Mouse (Mus musculus): ENCODE data around the gene Copb1. TPM values are rescaled to one million over a fixed set of nuclear protein-coding genes. Genes with fewer than 3 reads are reported as not detected.

Copb1 gene
- polyA plus RNA-seq, 1 experiment from 2014 or later, result 122 TPM

GRCm38 (mm10) chr7:114233980-114234379 is 20.5 kb downstream of the Copb1 start:
- no peak overlapping the region for H3K9ac ChIP-seq (ENCODE audit: low read depth, low read length)
- no peak for DNase-seq (ENCODE audit: low spot score)
- no peak for ATAC-seq (ENCODE audit: low FRiP score)
- no peak overlapping the region for H3K27ac ChIP-seq (ENCODE audit: low read depth, low read length)
- H3K4me1 ChIP-seq (replicated peaks; ENCODE audit: control insufficient read depth, insufficient read depth, low read length), result no peaks in the 10 kb centered on the region
- no peak overlapping the region for H3K4me3 ChIP-seq (ENCODE audit: low read depth, low read length)
- no peak overlapping the region for H3K4me2 ChIP-seq (replicated peaks; ENCODE audit: low read depth, low read length)
- H3K9me3 ChIP-seq (ENCODE audit: control insufficient read depth, low read length), result no peaks in the 10 kb centered on the region
- 89% methylated on average over 7 of the region's 7 CpGs for whole genome bisulfite sequencing
- H3K36me3 ChIP-seq (ENCODE audit: control insufficient read depth, insufficient read depth, low read length), result peaks cover 9% of the 10 kb centered on the region; the same call in 1 of the 2 replicates
- no peaks in the 10 kb centered on the region for H3K27me3 ChIP-seq (ENCODE audit: control insufficient read depth, insufficient read depth, low read length)

DNA sequence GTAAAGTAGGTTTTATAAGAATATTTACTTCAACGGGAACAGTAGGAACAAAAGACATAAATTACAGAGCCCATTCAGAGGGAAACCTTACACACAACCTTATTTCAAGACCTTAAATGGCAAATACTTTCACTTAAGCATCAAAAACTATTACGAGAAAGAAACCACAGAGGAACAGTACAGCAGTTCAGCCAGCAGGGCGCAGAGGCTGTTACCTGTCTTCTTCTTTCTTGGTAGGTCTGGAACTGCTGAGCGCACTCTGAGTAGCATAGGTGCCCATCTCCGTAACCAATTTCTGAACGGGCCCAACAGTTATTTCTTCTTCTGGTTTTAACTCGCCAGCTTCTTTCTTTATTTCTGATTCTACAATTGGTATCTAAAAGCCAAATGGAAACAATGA is 21.5 kb downstream of the Copb1 start:
- 92% methylated on average over 7 of the region's 7 CpGs for WGBS
- H3K27me3 ChIP-seq (ENCODE audit: control insufficient read depth, insufficient read depth, low read length), result no peaks in the 10 kb centered on the region
- no peak overlapping the region for H3K4me2 ChIP-seq (replicated peaks; ENCODE audit: low read depth, low read length)
- H3K9me3 ChIP-seq (ENCODE audit: control insufficient read depth, low read length), result no peaks in the 10 kb centered on the region
- no peaks in the 10 kb centered on the region for H3K4me1 ChIP-seq (replicated peaks; ENCODE audit: control insufficient read depth, insufficient read depth, low read length)
- DNase-seq (ENCODE audit: low spot score), result no peak
- no peak overlapping the region for H3K4me3 ChIP-seq (ENCODE audit: low read depth, low read length)
- no peak overlapping the region for H3K27ac ChIP-seq (ENCODE audit: low read depth, low read length)
- peaks cover 9% of the 10 kb centered on the region; the same call in 1 of the 2 replicates for H3K36me3 ChIP-seq (ENCODE audit: control insufficient read depth, insufficient read depth, low read length)
- ATAC-seq (ENCODE audit: low FRiP score), result no peak
- H3K9ac ChIP-seq (ENCODE audit: low read depth, low read length), result no peak overlapping the region

DNA sequence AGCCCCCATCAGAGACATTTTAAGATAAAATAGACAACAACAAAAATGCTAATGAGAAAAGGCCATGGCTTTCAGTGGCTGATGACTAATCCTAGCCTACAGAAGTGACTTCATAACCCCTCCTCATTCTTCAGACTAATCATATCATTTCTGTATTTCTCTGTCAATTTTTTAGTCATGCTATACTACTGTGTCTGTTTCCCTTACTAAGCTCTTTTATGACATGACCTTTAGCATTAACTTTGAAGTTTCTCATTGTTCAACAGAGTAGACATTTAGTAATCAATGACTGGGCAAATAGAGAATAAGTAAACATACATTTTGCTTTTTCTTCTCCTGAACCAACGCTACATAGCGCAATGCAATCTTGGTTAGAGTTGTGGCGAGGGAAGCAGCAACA is 22.7 kb downstream of the Copb1 start:
- Histone ChIP-seq H3K9me3 (ENCODE audit: control insufficient read depth, low read length) (no peaks in the 10 kb centered on the region), H3K27me3 (ENCODE audit: control insufficient read depth, insufficient read depth, low read length) (no peaks in the 10 kb centered on the region), H3K4me1 (replicated peaks; ENCODE audit: control insufficient read depth, insufficient read depth, low read length) (no peaks in the 10 kb centered on the region), H3K4me3 (ENCODE audit: low read depth, low read length) (no peak overlapping the region), H3K36me3 (ENCODE audit: control insufficient read depth, insufficient read depth, low read length) (peaks cover 7% of the 10 kb centered on the region; the same call in 1 of the 2 replicates), H3K4me2 (replicated peaks; ENCODE audit: low read depth, low read length) (no peak overlapping the region), H3K27ac (ENCODE audit: low read depth, low read length) (no peak overlapping the region), H3K9ac (ENCODE audit: low read depth, low read length) (no peak overlapping the region)
- DNase-seq (ENCODE audit: low spot score), result no peak
- ATAC-seq (ENCODE audit: low FRiP score), result no peak
- 95% methylated on average over 3 of the region's 3 CpGs for WGBS

DNA sequence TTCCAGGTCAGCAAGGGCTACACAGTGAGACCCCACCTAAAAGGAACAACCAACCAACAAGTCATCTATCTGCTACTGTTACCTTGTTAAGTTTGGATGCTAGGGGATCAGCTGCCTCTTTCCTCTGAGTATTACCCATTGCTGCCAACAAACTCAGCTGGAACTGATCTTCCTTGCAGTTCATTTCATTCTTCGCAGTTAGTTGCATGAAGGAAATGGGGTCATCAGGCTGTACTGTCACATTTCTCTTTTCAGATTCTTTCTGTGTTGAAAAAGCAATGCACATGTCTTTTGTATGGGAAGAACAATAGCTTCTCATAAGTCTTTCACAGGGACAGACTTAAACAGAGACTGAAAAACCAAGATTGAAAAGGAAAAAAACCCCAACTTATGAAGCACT is 28.0 kb downstream of the Copb1 start:
- Histone ChIP-seq H3K4me1 (replicated peaks; ENCODE audit: control insufficient read depth, insufficient read depth, low read length) (no peaks in the 10 kb centered on the region), H3K27ac (ENCODE audit: low read depth, low read length) (no peak overlapping the region), H3K36me3 (ENCODE audit: control insufficient read depth, insufficient read depth, low read length) (no peaks in the 10 kb centered on the region; the same call in 1 of the 2 replicates), H3K4me2 (replicated peaks; ENCODE audit: low read depth, low read length) (no peak overlapping the region), H3K9ac (ENCODE audit: low read depth, low read length) (no peak overlapping the region), H3K4me3 (ENCODE audit: low read depth, low read length) (no peak overlapping the region), H3K9me3 (ENCODE audit: control insufficient read depth, low read length) (no peaks in the 10 kb centered on the region), H3K27me3 (ENCODE audit: control insufficient read depth, insufficient read depth, low read length) (no peaks in the 10 kb centered on the region)
- DNase-seq (ENCODE audit: low spot score) (no peak), ATAC-seq (ENCODE audit: low FRiP score) (no peak)
- WGBS, result 91% methylated on average over 1 of the region's 1 CpGs

DNA sequence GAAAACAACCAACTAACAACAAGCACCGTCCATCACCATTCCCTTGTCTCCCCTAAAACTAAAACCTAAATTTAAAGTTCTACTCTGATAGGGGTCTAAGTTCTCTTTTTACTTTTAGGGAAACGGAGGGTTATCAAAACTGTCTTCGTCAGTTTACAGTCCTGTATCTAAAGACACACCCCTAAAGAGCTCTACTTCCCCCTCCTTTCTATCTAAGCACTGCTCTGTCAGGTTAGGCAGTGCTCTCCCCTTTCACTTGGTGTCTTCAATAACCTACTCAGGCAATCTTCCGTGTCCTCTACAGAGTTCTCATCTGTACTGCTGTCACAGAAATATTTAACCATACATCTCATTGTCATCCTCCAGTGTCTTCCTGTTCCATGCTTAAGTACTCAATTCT is 34.1 kb downstream of the Copb1 start:
- no peaks in the 10 kb centered on the region for H3K27me3 ChIP-seq (ENCODE audit: control insufficient read depth, insufficient read depth, low read length)
- ATAC-seq (ENCODE audit: low FRiP score) (no peak), DNase-seq (ENCODE audit: low spot score) (no peak)
- H3K4me2 ChIP-seq (replicated peaks; ENCODE audit: low read depth, low read length), result no peak overlapping the region
- whole genome bisulfite sequencing, result 94% methylated on average over 4 of the region's 4 CpGs
- H3K36me3 ChIP-seq (ENCODE audit: control insufficient read depth, insufficient read depth, low read length), result peaks cover 4% of the 10 kb centered on the region
- H3K27ac ChIP-seq (ENCODE audit: low read depth, low read length), result no peak overlapping the region
- no peak overlapping the region for H3K9ac ChIP-seq (ENCODE audit: low read depth, low read length)
- H3K9me3 ChIP-seq (ENCODE audit: control insufficient read depth, low read length), result no peaks in the 10 kb centered on the region
- no peak overlapping the region for H3K4me3 ChIP-seq (ENCODE audit: low read depth, low read length)
- no peaks in the 10 kb centered on the region for H3K4me1 ChIP-seq (replicated peaks; ENCODE audit: control insufficient read depth, insufficient read depth, low read length)

DNA sequence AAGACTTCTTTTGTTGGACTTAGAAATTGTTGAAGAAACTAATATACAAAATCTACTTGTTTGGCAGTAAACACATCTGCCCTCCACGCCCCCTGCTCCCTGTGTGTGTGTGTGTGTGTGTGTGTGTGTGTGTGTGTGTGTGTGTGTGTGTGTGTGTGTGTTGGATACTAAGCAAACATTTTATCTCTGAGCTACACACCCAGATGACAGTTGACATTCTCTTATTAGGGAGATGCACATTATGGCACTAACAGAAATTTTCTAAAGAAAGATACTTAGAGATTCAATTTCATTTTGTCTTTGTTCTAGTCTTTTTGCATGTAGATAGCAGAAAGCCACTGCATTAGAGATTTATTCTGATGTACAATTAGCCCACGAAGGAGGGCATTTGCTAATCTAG is 37.6 kb downstream of the Copb1 start:
- H3K4me2 ChIP-seq (replicated peaks; ENCODE audit: low read depth, low read length), result no peak overlapping the region
- ATAC-seq (ENCODE audit: low FRiP score) (no peak), DNase-seq (ENCODE audit: low spot score) (no peak)
- H3K9ac ChIP-seq (ENCODE audit: low read depth, low read length), result no peak overlapping the region
- 92% methylated on average over 2 of the region's 2 CpGs for WGBS
- no peak overlapping the region for H3K27ac ChIP-seq (ENCODE audit: low read depth, low read length)
- no peaks in the 10 kb centered on the region for H3K4me1 ChIP-seq (replicated peaks; ENCODE audit: control insufficient read depth, insufficient read depth, low read length)
- no peaks in the 10 kb centered on the region for H3K9me3 ChIP-seq (ENCODE audit: control insufficient read depth, low read length)
- H3K36me3 ChIP-seq (ENCODE audit: control insufficient read depth, insufficient read depth, low read length), result peaks cover 4% of the 10 kb centered on the region; the same call in 1 of the 2 replicates
- H3K4me3 ChIP-seq (ENCODE audit: low read depth, low read length), result no peak overlapping the region
- H3K27me3 ChIP-seq (ENCODE audit: control insufficient read depth, insufficient read depth, low read length), result no peaks in the 10 kb centered on the region

- Histone ChIP-seq H3K9me3 (ENCODE audit: control insufficient read depth, low read length) (no peaks in the 10 kb centered on the region), H3K36me3 (ENCODE audit: control insufficient read depth, insufficient read depth, low read length) (0 out of 2 replicates have a peak, but pooled peaks cover 4% of the 10 kb centered on the region), H3K27me3 (ENCODE audit: control insufficient read depth, insufficient read depth, low read length) (no peaks in the 10 kb centered on the region), H3K9ac (ENCODE audit: low read depth, low read length) (no peak overlapping the region), H3K4me1 (replicated peaks; ENCODE audit: control insufficient read depth, insufficient read depth, low read length) (no peaks in the 10 kb centered on the region), H3K27ac (ENCODE audit: low read depth, low read length) (no peak overlapping the region), H3K4me3 (ENCODE audit: low read depth, low read length) (no peak overlapping the region), H3K4me2 (replicated peaks; ENCODE audit: low read depth, low read length) (no peak overlapping the region)
- 97% methylated on average over 1 of the region's 1 CpGs for WGBS
- ATAC-seq (ENCODE audit: low FRiP score) (no peak), DNase-seq (ENCODE audit: low spot score) (no peak)
Measured at GRCm38 (mm10) chr7:114214385-114214784, 40.1 kb downstream of the Copb1 start.

DNA sequence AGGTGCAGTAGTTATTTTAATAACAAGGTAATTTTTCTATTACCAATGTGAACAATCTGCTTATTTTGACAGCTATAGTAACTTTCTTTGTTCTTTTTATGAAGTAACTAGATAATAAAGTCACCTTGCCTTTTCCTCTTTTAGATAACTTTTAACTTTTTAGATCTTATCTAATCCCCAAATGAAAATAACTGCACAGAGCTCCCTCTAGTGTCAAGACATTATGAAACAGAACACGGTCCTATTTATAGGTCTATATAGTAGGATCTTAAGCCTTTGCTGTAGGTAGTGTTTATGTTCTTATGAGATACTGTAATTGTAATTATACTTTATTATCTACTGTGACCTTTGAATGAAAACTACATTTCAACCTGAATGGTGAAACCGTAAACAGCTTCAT is 41.0 kb downstream of the Copb1 start:
- ATAC-seq (ENCODE audit: low FRiP score) (no peak), DNase-seq (ENCODE audit: low spot score) (peak; percentile 33)
- no peak overlapping the region for H3K4me2 ChIP-seq (replicated peaks; ENCODE audit: low read depth, low read length)
- no peak overlapping the region for H3K27ac ChIP-seq (ENCODE audit: low read depth, low read length)
- no peak overlapping the region for H3K4me3 ChIP-seq (ENCODE audit: low read depth, low read length)
- no peaks in the 10 kb centered on the region for H3K27me3 ChIP-seq (ENCODE audit: control insufficient read depth, insufficient read depth, low read length)
- 59% methylated on average over 2 of the region's 2 CpGs for WGBS
- H3K4me1 ChIP-seq (replicated peaks; ENCODE audit: control insufficient read depth, insufficient read depth, low read length), result no peaks in the 10 kb centered on the region
- H3K9me3 ChIP-seq (ENCODE audit: control insufficient read depth, low read length), result no peaks in the 10 kb centered on the region
- 0 out of 2 replicates have a peak, but pooled peaks cover 4% of the 10 kb centered on the region for H3K36me3 ChIP-seq (ENCODE audit: control insufficient read depth, insufficient read depth, low read length)
- H3K9ac ChIP-seq (ENCODE audit: low read depth, low read length), result no peak overlapping the region

- Histone ChIP-seq H3K4me1 (replicated peaks; ENCODE audit: control insufficient read depth, insufficient read depth, low read length) (no peaks in the 10 kb centered on the region), H3K27ac (ENCODE audit: low read depth, low read length) (no peak overlapping the region), H3K4me2 (replicated peaks; ENCODE audit: low read depth, low read length) (no peak overlapping the region), H3K27me3 (ENCODE audit: control insufficient read depth, insufficient read depth, low read length) (no peaks in the 10 kb centered on the region), H3K4me3 (ENCODE audit: low read depth, low read length) (no peak overlapping the region), H3K9ac (ENCODE audit: low read depth, low read length) (no peak overlapping the region), H3K9me3 (ENCODE audit: control insufficient read depth, low read length) (no peaks in the 10 kb centered on the region), H3K36me3 (ENCODE audit: control insufficient read depth, insufficient read depth, low read length) (no peaks in the 10 kb centered on the region)
- no peak for ATAC-seq (ENCODE audit: low FRiP score)
- no peak for DNase-seq (ENCODE audit: low spot score)
- WGBS, result 86% methylated on average over 3 of the region's 3 CpGs
Measured at GRCm38 (mm10) chr7:114210618-114211017, 43.9 kb downstream of the Copb1 start.

Measured in hindbrain, embryonic 11.5 days (tissue).